Mouse (Mus musculus) kidney, embryonic 16.5 days (tissue): ENCODE measurements around the gene Zfp689. TPM values are rescaled to one million over a fixed set of nuclear protein-coding genes. Genes with fewer than 3 reads are reported as not detected.
A peak's percentile ranks its signal among the peaks of the same experiment; 100 is the strongest.
"Not testable (repeated sequence)": the region's sequence is repeated elsewhere in the genome, so short reads cannot be mapped to it uniquely, and the experiment has no call there.

Experiments
- ATAC-seq: fragments of 200-750 bp; cut with Nextera tagmentation; 2 replicates; pipeline ENCODE4 v1.8.0; 2017; ENCODE audit warnings: moderate TSS enrichment; ENCODE audit not compliant: low FRiP score, low TSS enrichment
- H3K27ac ChIP-seq: fragments of 300-500 bp; sonication (generic); 2 replicates; pipeline ENCODE4 v1.5.1; 2014; ENCODE audit warnings: low read length
- H3K27me3 ChIP-seq: fragments of 300-500 bp; sonication (generic); 2 replicates; pipeline ENCODE4 v1.6.1; 2014; ENCODE audit warnings: low read length, control low read depth, mixed read lengths; ENCODE audit not compliant: insufficient read depth
- H3K36me3 ChIP-seq: fragments of 300-500 bp; sonication (generic); 2 replicates; pipeline ENCODE4 v1.6.1; 2014; ENCODE audit warnings: low read length, control low read depth, mixed read lengths; ENCODE audit not compliant: insufficient read depth
- H3K4me1 ChIP-seq: fragments of 300-500 bp; sonication (generic); 2 replicates; pipeline ENCODE4 v1.6.1; 2014; ENCODE audit warnings: low read length, control low read depth, mixed read lengths; ENCODE audit not compliant: insufficient read depth
- H3K4me2 ChIP-seq: fragments of 300-500 bp; sonication (generic); replicated peaks from 2 replicates; pipeline ENCODE4 v1.6.1; 2014; ENCODE audit warnings: low read depth, low read length
- H3K4me3 ChIP-seq: fragments of 300-500 bp; sonication (generic); 2 replicates; pipeline ENCODE4 v1.5.1; 2014; ENCODE audit warnings: mild to moderate bottlenecking, low read length
- H3K9ac ChIP-seq: fragments of 300-500 bp; sonication (generic); replicated peaks from 2 replicates; pipeline ENCODE4 v1.6.1; 2014; ENCODE audit warnings: low read length
- H3K9me3 ChIP-seq: fragments of 300-500 bp; sonication (generic); 2 replicates; pipeline ENCODE4 v1.6.1; 2016; ENCODE audit warnings: low read length, control low read depth
- WGBS: fragments of 180-500 bp; shearing (Covaris S2); extraction: QIAGEN DNeasy Blood & Tissue Kit; methylation state at CpG from one replicate; pipeline ENCODE4 v1.1.7; 2014; 5-methylcytosine and 5-hydroxymethylcytosine counted together
- polyA plus RNA-seq: library from polyadenylated mRNA; unstranded; fragments of >200 nt; fragmentation: Nextera tagmentation; extraction: Ambion mirVana; gene quantifications from 2 replicates; pipeline ENCODE4 v1.2.1, GENCODE M21; 2015

The Zfp689 gene
- polyA plus RNA-seq, 1 experiment from 2014 or later, result 8.4 TPM

- Histone ChIP-seq H3K4me3 (peak within 1 kb of the TSS; percentile 85), H3K9ac (peak within 1 kb of the TSS; percentile 90), H3K4me1 (peaks cover 9% of the 10 kb centered on the region), H3K9me3 (no peaks in the 10 kb centered on the region), H3K36me3 (0 out of 2 replicates have a peak, but pooled peaks cover 4% of the 10 kb centered on the region), H3K27ac (0 out of 2 replicates have a peak within 1 kb of the TSS, but pooled peaks have one; percentile 48), H3K27me3 (peaks cover 6% of the 10 kb centered on the region; the same call in 1 of the 2 replicates), H3K4me2 (peak within 1 kb of the TSS; percentile 83)
- under 1% methylated on average over 48 of the region's 48 CpGs for WGBS
- ATAC-seq, result peak; percentile 97
Measured at GRCm38 (mm10) chr7:127421388-127422191, 27.4 kb downstream of the Zfp689 start, which contains the start of gene Zfp688. Gene Zfp688, minus strand, starts transcription at chr7:127422068.

GRCm38 (mm10) chr7:127411418-127411817 is 37.5 kb downstream of the Zfp689 start:
- no peaks in the 10 kb centered on the region for H3K36me3 ChIP-seq

DNA sequence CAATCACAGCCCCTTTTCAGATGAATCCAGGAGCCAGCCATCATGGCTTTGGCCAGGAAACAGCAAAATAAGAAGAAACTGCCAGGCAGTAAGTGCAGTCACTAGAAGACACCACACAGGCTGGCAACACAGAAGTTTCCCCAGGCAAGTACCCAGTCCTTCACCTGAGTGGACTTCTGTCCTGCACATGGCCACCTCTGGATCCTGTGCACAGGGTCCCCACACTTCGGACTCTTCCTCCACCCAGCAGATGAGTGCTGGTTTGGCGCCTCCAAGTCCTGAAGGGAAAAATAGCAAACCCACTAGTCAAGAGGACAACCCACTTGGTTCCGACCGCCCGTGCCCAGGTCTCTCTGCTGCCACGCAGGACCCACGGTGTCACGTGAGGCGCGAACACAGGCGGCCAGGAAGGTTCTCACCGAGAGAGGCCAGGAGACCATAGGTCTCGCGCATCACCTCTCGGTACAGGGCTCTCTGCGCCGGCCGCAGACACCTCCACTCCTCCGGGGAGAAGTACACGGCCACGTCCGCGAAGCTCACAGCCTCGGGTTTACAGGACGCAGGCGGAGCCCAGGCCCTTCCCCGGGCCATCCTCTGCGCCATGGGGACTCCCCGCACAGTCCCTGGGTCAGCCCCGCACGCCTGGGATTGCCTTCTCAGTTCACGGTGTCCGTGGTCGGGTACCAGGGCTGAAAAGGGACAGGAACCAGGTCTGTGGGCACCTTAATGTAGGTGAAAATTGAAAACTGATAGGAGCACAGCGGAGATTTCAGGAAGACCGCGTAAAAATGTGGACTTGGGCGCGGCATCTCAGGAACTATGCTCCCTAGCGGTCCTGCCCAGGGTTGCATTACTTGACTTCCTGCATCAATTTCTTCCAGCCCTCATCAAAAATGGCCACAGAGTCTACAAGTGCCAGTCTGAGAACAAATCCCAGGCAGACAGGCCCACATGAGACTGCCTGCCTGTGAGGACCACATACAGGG is 42.7 kb downstream of the Zfp689 start, which contains the start of gene Zfp764:
Gene Zfp764, minus strand, starts transcription at position 821 of the 986 bp plus-strand sequence.
- 3% methylated on average over 40 of the region's 40 CpGs for WGBS

More at GRCm38 (mm10) chr7:127411418-127411817, 37.5 kb downstream of the Zfp689 start:
- no peak for ATAC-seq
- H3K9me3 ChIP-seq, result no peaks in the 10 kb centered on the region
- H3K4me2 ChIP-seq, result no peak overlapping the region
- H3K4me1 ChIP-seq, result no peaks in the 10 kb centered on the region
- H3K27me3 ChIP-seq, result no peaks in the 10 kb centered on the region
- H3K9ac ChIP-seq, result no peak overlapping the region
- H3K4me3 ChIP-seq, result no peak overlapping the region
- 68% methylated on average over 2 of the region's 2 CpGs for WGBS
- no peak overlapping the region for H3K27ac ChIP-seq

DNA sequence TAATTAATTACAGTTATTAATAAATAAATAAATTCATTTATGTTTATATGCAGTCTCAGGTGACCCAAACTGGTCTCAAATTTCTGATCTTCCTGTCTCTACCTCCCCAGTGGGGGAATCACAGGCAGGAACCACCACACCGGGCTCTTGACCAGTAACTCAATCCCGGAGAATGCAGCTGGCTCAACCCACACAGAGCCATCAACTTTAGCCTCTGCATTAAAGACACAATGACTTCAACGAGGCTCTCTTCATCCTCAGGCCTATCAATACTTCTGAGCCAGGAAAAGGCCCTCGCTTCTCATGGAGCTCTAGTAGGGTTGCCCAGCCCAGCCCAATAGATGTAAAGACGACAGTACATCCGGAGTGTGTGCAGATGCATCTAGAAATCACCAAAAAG is 44.9 kb downstream of the Zfp689 start:
- not testable (repeated sequence) for H3K9ac ChIP-seq, ATAC-seq, H3K4me3 ChIP-seq, H3K27ac ChIP-seq, H3K36me3 ChIP-seq, H3K4me1 ChIP-seq, H3K27me3 ChIP-seq, H3K9me3 ChIP-seq, H3K4me2 ChIP-seq
- WGBS, result 82% methylated on average over 6 of the region's 6 CpGs

More for the DNA sequence above, 42.7 kb downstream of the Zfp689 start, which contains the start of gene Zfp764:
- H3K4me1 ChIP-seq, H3K9me3 ChIP-seq, H3K36me3 ChIP-seq, H3K27me3 ChIP-seq: not testable (repeated sequence)
- Histone ChIP-seq H3K27ac (peak within 1 kb of the TSS; percentile 78), H3K4me3 (peak within 1 kb of the TSS; percentile 65), H3K4me2 (peak within 1 kb of the TSS; percentile 90), H3K9ac (peak within 1 kb of the TSS; percentile 84)
- ATAC-seq, result peak; percentile 89

DNA sequence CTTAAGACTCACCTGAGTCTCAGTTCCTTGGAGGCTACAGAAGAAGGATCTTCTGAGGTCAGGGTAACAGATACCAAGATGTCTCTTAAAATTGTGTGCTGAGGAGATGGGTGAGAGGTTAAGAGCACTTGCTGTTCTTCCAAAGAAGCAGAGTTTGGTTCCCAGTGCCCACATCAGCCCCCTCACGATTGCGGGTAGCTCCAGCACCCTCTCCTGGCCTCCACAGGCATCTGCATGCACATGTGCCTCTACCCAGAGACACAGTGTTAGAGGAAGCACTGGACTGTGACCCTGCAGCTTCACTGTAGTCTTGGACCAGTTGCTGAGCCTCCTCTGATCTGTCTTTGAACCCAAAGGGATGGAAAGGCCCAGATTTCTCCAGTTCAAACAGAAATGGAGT is 46.0 kb downstream of the Zfp689 start:
- Histone ChIP-seq H3K36me3 (peaks cover 6% of the 10 kb centered on the region), H3K9ac (no peak overlapping the region), H3K4me3 (no peak overlapping the region), H3K27ac (no peak overlapping the region), H3K9me3 (no peaks in the 10 kb centered on the region), H3K27me3 (no peaks in the 10 kb centered on the region), H3K4me1 (peaks cover 3% of the 10 kb centered on the region; the same call in 1 of the 2 replicates), H3K4me2 (no peak overlapping the region)
- WGBS, result 57% methylated on average over 2 of the region's 2 CpGs
- no peak for ATAC-seq

DNA sequence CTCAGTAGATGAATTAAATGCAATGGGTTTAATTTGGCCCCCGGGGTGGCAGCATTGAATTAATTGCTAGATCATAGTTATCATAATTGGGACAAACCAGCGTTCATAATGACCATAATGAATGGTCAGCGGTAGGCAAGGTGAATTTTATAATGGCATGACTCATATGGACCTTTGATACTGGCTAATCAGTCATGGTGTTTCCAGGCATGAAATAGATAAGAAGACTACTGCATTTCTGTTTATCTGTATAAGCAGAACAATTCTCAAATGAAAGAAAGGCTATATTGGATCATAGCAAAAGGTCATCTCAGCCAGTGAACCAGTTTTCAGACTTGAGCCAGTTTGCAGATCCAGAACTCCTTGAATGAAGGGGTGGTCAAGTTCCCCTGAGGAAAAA is 48.6 kb downstream of the Zfp689 start:
- 58% methylated on average over 3 of the region's 3 CpGs for WGBS

GRCm38 (mm10) chr7:127393944-127394333 is 55.0 kb downstream of the Zfp689 start:
- Histone ChIP-seq H3K36me3 (peaks cover 11% of the 10 kb centered on the region), H3K9ac (peak overlapping the region; percentile 68), H3K27ac (peak overlapping the region; percentile 77), H3K4me3 (peak overlapping the region; percentile 78), H3K9me3 (no peaks in the 10 kb centered on the region), H3K4me1 (peaks cover 13% of the 10 kb centered on the region; the same call in 1 of the 2 replicates), H3K27me3 (no peaks in the 10 kb centered on the region), H3K4me2 (peak overlapping the region; percentile 90)
- ATAC-seq, result no peak
- WGBS, result 17% methylated on average over 7 of the region's 7 CpGs

More for the DNA sequence above, 48.6 kb downstream of the Zfp689 start:
- H3K4me2 ChIP-seq, result no peak overlapping the region
- no peak overlapping the region for H3K27ac ChIP-seq
- H3K9ac ChIP-seq, result no peak overlapping the region
- ATAC-seq, result no peak
- H3K9me3 ChIP-seq, result no peaks in the 10 kb centered on the region
- H3K27me3 ChIP-seq, result no peaks in the 10 kb centered on the region
- peaks cover 6% of the 10 kb centered on the region for H3K36me3 ChIP-seq
- no peak overlapping the region for H3K4me3 ChIP-seq
- no peaks in the 10 kb centered on the region for H3K4me1 ChIP-seq

GRCm38 (mm10) chr7:127393157-127393943 is 55.6 kb downstream of the Zfp689 start, which contains the start of gene E430018J23Rik:
Gene E430018J23Rik, minus strand, starts transcription at chr7:127393629.
- ATAC-seq, result peak; percentile 94
- Histone ChIP-seq H3K4me2 (peak within 1 kb of the TSS; percentile 90), H3K4me3 (peak within 1 kb of the TSS; percentile 78), H3K4me1 (peaks cover 13% of the 10 kb centered on the region; the same call in 1 of the 2 replicates), H3K27ac (peak within 1 kb of the TSS; percentile 93), H3K9ac (peak within 1 kb of the TSS; percentile 95), H3K9me3 (no peaks in the 10 kb centered on the region), H3K36me3 (peaks cover 11% of the 10 kb centered on the region), H3K27me3 (no peaks in the 10 kb centered on the region)
- under 1% methylated on average over 43 of the region's 45 CpGs for WGBS
